Comparison of ENCODE assay signal across 9 mouse cellular contexts in the genomic region with DNA sequence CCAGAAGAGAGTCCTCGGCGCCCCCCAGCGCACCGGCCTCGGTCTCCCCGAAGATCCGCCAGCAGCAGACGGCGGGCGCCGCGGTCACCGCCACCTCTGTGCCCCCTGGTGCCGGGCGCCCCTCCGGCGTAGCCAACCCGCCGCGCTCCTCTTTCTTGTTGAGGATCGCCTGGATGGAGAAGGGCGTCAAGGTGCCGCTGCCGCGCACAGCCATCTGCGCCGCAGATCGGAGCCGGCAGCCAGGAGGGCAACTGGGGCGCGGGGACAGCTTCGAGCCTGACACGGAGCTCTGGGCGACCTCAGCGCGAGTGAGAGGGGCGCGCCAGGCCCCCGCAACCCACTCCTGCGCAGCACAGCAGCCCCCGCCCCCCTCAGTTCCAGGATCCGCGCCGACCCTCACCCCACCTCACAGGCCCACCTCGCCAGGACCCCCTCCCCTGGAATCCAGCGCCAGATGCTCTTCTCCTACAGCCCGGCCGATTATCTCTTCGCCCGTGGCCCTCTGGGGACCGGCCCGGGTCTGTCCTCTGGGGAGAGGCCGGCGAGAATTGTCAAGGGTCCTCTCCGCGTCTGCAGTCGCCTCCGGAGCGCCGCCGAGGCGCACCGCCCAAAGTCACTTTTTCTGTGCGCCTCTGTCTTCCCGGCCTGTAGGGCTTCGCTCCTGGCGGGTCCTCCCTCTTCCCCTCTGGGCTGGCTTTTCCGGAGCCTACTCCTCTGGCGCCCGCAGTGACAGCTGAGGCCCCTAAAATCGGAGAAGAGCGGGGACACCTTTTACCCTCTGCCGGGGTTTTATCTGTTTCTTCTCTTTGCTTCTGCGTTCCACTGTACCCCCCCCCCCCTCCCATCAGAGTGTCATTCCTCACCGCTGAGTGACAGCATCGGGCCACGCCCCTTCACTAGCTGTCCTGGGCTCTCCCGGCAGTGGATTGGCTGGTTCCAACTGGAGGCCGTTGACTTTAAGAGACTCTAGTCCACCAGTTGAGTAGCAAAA. TPM values are rescaled to one million over a fixed set of nuclear protein-coding genes. Genes with fewer than 3 reads are reported as not detected.
DNase-seq lines count a peak whose midpoint lies in the region; ATAC-seq lines count a peak whose summit lies in the region.
"Had no signal": no experiment of that assay in that cellular context is flagged by ENCODE, and none has a peak within 500 bp of the region (broad histone marks: within the 10 kb centered on the region; RNA-seq: fewer than 3 reads in every experiment).

A gene (minus strand): TSS at position 771 of the 991 bp plus-strand sequence.

- H3K9ac ChIP-seq in kidney, embryonic 14.5 days (ENCODE audit: low read depth, low read length): no peak within 1 kb of the TSS; the same call in 1 of the 2 replicates
- peak within 1 kb of the TSS; percentile 65 for H3K9ac ChIP-seq in intestine, embryonic 14.5 days (ENCODE audit: low read length)
- peak within 1 kb of the TSS; percentile 52 for H3K9ac ChIP-seq in neural tube, embryonic 13.5 days

- H3K4me1 ChIP-seq in kidney, embryonic 14.5 days (ENCODE audit: control insufficient read depth, insufficient read depth, low read length): peaks cover 11% of the 10 kb centered on the region; the same call in 1 of the 2 replicates
- 0 out of 2 replicates have a peak, but pooled peaks cover 12% of the 10 kb centered on the region for H3K4me1 ChIP-seq in intestine, embryonic 14.5 days (replicated peaks; ENCODE audit: control insufficient read depth, insufficient read depth, low read length)
- H3K4me1 ChIP-seq in neural tube, embryonic 13.5 days (replicated peaks): peaks cover 46% of the 10 kb centered on the region

- H3K4me3 ChIP-seq in kidney, embryonic 14.5 days (ENCODE audit: low read length): peak within 1 kb of the TSS; percentile 31
- peak within 1 kb of the TSS; percentile 57 for H3K4me3 ChIP-seq in intestine, embryonic 14.5 days (ENCODE audit: low read depth, low read length)
- H3K4me3 ChIP-seq in neural tube, embryonic 13.5 days: peak within 1 kb of the TSS; percentile 36

- ATAC-seq in kidney, embryonic 14.5 days (ENCODE audit: low FRiP score, low TSS enrichment): peak; percentile 50
- ATAC-seq in intestine, embryonic 14.5 days (replicated peaks; ENCODE audit: low FRiP score, low TSS enrichment, low read depth): peak; percentile 82
- ATAC-seq in neural tube, embryonic 13.5 days (ENCODE audit: low read depth): peak; percentile 37

- H3K4me2 ChIP-seq in kidney, embryonic 14.5 days (replicated peaks; ENCODE audit: low read depth, low read length): peak within 1 kb of the TSS; percentile 67
- H3K4me2 ChIP-seq in intestine, embryonic 14.5 days (ENCODE audit: low read length): peak within 1 kb of the TSS; percentile 62
- H3K4me2 ChIP-seq in neural tube, embryonic 13.5 days: peak within 1 kb of the TSS; percentile 55

- no peak for DNase-seq in kidney, postnatal 10 days
- peak; percentile 84 for DNase-seq in embryo, embryonic 11 days
- peak; percentile 82 for DNase-seq in intestine, embryonic 14.5 days (ENCODE audit: low spot score)
- no peak for DNase-seq in frontal cortex, adult 2 months (ENCODE audit: extremely low spot score in 1 of 2, low spot score in 1 of 2)
- DNase-seq in layer of hippocampus, postnatal 25 days (ENCODE audit: extremely low spot score in 1 of 2, low spot score in 1 of 2): no peak
- no peak for DNase-seq in gastrocnemius, adult 18-20 months (ENCODE audit: low spot score)

- no peaks in the 10 kb centered on the region for H3K36me3 ChIP-seq in kidney, embryonic 14.5 days (ENCODE audit: control insufficient read depth, insufficient read depth, low read length)
- H3K36me3 ChIP-seq in intestine, embryonic 14.5 days (ENCODE audit: control insufficient read depth, insufficient read depth, low read length): no peaks in the 10 kb centered on the region
- H3K36me3 ChIP-seq in neural tube, embryonic 13.5 days: no peaks in the 10 kb centered on the region

- WGBS in kidney, embryonic 14.5 days: under 1% methylated on average over 58 of the region's 79 CpGs
- under 1% methylated on average over 66 of the region's 79 CpGs for WGBS in intestine, embryonic 14.5 days
- WGBS in neural tube, embryonic 13.5 days: under 1% methylated on average over 74 of the region's 79 CpGs

- H3K27ac ChIP-seq in kidney, embryonic 14.5 days (ENCODE audit: low read depth, low read length): no peak within 1 kb of the TSS
- peak within 1 kb of the TSS; percentile 84 for H3K27ac ChIP-seq in intestine, embryonic 14.5 days (ENCODE audit: low read depth)
- no peak within 1 kb of the TSS for H3K27ac ChIP-seq in neural tube, embryonic 13.5 days (replicated peaks)

- H3K27me3 ChIP-seq in kidney, embryonic 14.5 days (ENCODE audit: control insufficient read depth, insufficient read depth, low read length): peaks cover 81% of the 10 kb centered on the region
- H3K27me3 ChIP-seq in intestine, embryonic 14.5 days (replicated peaks; ENCODE audit: control insufficient read depth, insufficient read depth, low read length): peaks cover 78% of the 10 kb centered on the region
- peaks cover 93% of the 10 kb centered on the region for H3K27me3 ChIP-seq in neural tube, embryonic 13.5 days

- H3K9me3 ChIP-seq in kidney, embryonic 14.5 days (ENCODE audit: control insufficient read depth, low read length): no peaks in the 10 kb centered on the region
- H3K9me3 ChIP-seq in intestine, embryonic 14.5 days (ENCODE audit: control insufficient read depth, low read length): no peaks in the 10 kb centered on the region
- no peaks in the 10 kb centered on the region for H3K9me3 ChIP-seq in neural tube, embryonic 13.5 days

RNA-seq across cellular contexts. Expression of the gene that starts here (rescaled TPM):
- polyA plus RNA-seq in kidney, embryonic 14.5 days (2014; fragmentation: Nextera tagmentation; extraction: Ambion mirVana): not detected in 2 replicates
- 2.8 and 3.2 TPM in 2 replicates for polyA plus RNA-seq in intestine, embryonic 14.5 days (2014; fragmentation: Nextera tagmentation; extraction: Ambion mirVana)
- polyA plus RNA-seq in neural tube, embryonic 13.5 days (2015; fragmentation: Nextera tagmentation; extraction: Ambion mirVana): 0.22 and 1.2 TPM in 2 replicates
- not detected in 2 replicates for polyA plus RNA-seq in frontal cortex, adult 2 months (2012; rRNA removed)
- total RNA-seq in layer of hippocampus, postnatal 25 days (2021): not detected
- not detected for total RNA-seq in gastrocnemius, adult 18-20 months (2021)
- total RNA-seq: liver, adult 2 months had no signal
- polyA plus RNA-seq: liver, adult 2 months had no signal

Comparison
In these comparisons a context has a peak if more than half of its experiments do, and no peak if none do; other contexts are left out.
1. Peak in ATAC-seq, H3K4me3 ChIP-seq and H3K4me2 ChIP-seq in kidney, embryonic 14.5 days; RNA of the gene not detected or under 1 TPM.
2. DNase-seq: peak in embryo, embryonic 11 days (single experiment) and intestine, embryonic 14.5 days (single experiment); none in kidney, postnatal 10 days (single experiment), frontal cortex, adult 2 months (0 of 2), layer of hippocampus, postnatal 25 days (0 of 2) and gastrocnemius, adult 18-20 months (single experiment).
3. Peak in every context shown above with its lines, with median percentiles within 50 percentile points of each other: ATAC-seq, H3K4me2 ChIP-seq and H3K4me3 ChIP-seq.